Mouse (Mus musculus) erythroblast, adult 5-6 weeks (primary cell): ENCODE measurements around the gene Zfp36. TPM values are rescaled to one million over a fixed set of nuclear protein-coding genes. Genes with fewer than 3 reads are reported as not detected.

Source experiments
- ATAC-seq: replicated peaks from 2 replicates; pipeline ENCODE4 v1.8.0; 2016; ENCODE audit warnings: moderate number of reproducible peaks, mild to moderate bottlenecking, moderate TSS enrichment, inconsistent platforms; ENCODE audit not compliant: poor library complexity, low FRiP score, severe bottlenecking
- total RNA-seq, 2 experiments: library from RNA; stranded (forward) in 1 of 2; stranded (reverse) in 1 of 2; fragments of 150-400 nt in 1 of 2; fragments of 200-764, 138-1000 nt in 1 of 2; gene quantifications; 2 replicates each; pipeline versions ENCODE4 v1.2.3 to v1.2.4; 2015 to 2017; ENCODE audit warnings: low replicate concordance in 2 of 2

The Zfp36 gene
- total RNA-seq, 2 experiments from 2014 or later = 15.1 to 53.2 TPM

DNA sequence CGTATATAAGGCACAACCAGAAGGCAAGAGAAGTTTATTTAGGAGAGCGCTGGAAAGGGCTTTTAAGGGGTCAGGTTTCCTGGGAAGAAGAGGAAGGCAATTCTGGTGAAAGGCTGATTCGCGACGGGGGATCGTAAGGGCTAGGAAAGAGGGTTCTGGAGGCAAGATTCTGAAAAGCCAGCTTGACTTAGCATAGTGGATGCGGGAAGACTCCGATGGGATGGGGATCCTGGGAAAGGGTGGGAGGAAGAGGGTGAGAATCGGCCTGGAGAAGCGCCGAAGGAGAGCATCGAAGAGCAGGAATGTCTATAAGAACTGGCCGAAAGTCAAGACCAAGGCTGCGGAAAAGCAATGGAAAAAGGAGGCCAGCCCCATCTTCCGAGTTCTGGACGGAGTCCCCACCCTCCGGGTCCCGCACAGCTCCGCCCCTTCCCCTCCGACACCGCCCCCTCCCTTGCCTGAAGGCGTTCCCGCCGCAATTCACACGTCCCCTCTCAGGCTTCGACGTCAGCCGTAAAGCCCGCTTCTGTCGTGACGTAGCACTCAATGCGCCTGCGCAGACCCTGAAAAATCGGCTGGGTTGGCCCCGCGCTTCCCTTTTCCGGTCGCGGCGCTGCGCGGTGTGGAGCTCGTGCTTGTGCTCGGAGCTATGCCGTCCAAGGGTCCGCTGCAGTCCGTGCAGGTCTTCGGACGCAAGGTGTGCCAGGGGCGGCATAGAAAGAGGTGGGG, 29.7 kb downstream of the Zfp36 start, which contains the start of gene Rps16:
Rps16 (plus strand) TSS at position 498 of the 729 bp plus-strand sequence.
- ATAC-seq = peak; percentile 97

DNA sequence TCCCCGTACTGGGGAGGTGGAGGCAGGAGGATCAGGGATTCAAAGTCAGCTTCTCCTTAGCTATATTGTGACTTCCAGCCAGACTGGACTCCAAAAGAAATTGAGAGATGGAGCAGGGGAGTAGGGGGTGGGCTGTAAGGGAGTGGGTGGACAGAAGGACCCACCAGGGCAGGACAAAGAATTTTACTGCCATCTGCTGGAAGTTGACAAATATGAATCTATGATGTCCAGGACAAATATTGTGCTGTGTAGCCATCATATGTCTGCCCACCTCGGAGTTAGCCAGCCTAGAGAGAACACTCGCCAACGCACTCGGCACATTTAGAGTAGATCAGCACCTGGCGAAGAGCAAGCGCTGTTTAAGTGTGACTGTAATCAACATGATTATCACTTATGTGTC, 31.5 kb downstream of the Zfp36 start:
- ATAC-seq = no peak

DNA sequence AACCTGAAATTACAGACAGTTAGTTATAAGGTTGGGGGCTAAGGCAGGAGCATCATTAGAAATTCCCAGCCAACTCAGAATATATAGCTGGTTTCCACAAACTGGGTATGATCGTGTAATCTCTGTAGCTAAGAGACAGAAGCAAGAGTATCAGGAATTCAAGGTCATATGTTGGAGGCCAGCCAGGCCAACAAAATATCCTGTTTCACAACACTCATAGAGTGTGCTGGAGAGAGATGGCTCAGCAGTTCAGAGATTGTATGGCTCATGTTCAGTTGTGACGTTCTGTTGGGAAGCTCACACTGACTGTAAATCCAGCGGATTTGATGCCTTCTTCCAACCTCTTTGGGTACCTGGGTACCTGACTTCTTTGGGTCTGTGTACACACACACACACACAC, 32.3 kb downstream of the Zfp36 start:
- ATAC-seq = no peak

DNA sequence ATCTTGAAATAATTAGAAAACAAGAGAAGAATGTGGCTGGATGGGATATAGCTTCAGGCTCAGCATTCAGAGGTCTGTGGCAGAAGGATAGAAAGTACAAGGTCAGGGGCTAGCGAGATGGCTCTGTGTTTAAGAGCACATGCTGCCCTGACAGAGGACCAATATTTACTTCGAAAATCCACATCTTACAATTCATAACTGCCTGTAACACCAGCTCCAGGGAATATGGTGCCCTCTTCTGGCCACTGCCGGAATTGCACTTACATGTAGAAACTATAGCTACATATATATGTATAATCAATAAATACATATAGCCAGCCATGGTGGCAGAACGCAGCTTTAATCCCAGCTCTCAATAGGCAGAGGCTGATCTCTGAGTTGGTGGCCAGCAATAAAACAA, 35.4 kb downstream of the Zfp36 start:
- ATAC-seq = peak; percentile 82

DNA sequence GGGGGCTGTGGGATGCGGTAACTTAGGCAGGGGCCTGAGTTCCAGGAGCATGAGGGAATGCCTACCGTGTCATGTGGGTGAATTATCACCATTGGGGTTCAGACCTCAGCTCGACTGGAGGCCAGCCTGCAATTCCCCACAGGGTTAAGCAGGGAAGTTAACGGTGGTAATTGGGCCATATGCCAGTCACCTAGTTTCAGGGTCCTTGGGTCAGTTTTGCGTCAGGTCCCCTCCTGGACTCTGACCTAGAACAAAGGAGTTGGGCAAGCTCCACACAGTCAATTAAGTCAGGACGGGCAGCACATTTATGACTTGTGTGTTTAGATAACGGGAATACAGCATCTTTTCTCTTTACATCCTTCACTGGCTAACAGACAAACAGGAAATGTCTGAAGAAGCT, 38.7 kb downstream of the Zfp36 start:
- ATAC-seq = no peak

DNA sequence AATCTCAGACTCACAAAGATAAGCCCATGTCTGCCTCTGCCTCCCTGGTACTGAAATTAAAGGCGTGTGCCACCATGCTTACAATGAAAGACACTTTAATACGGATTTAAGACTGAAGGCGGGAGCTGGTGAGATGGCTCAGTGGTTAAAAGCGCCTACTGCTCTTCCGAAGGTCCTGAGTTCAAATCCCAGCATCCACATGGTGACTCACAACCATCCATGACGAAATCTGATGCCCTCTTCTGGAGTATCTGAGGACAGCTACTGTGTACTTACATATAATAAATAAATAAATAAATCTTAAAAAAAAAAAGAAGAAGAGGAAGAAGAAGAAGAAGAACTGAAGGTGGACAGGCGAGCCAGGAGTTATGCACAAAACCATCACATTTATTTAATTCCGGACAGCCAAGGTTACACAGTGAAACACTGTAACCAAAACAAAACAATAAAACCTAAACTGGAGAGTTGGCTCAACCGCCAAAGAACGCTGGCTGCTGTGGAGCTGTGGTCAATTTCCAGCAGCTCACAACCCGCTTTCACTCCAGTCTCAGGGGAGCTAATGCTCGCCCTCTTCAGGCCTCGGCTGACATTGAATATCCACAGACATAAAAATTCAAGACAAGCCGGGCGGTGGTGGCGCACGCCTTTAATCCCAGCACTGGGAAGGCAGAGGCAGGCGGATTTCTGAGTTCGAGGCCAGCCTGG, 40.7 kb downstream of the Zfp36 start:
- ATAC-seq = peak; percentile 42; the same call in 1 of the 2 replicates

DNA sequence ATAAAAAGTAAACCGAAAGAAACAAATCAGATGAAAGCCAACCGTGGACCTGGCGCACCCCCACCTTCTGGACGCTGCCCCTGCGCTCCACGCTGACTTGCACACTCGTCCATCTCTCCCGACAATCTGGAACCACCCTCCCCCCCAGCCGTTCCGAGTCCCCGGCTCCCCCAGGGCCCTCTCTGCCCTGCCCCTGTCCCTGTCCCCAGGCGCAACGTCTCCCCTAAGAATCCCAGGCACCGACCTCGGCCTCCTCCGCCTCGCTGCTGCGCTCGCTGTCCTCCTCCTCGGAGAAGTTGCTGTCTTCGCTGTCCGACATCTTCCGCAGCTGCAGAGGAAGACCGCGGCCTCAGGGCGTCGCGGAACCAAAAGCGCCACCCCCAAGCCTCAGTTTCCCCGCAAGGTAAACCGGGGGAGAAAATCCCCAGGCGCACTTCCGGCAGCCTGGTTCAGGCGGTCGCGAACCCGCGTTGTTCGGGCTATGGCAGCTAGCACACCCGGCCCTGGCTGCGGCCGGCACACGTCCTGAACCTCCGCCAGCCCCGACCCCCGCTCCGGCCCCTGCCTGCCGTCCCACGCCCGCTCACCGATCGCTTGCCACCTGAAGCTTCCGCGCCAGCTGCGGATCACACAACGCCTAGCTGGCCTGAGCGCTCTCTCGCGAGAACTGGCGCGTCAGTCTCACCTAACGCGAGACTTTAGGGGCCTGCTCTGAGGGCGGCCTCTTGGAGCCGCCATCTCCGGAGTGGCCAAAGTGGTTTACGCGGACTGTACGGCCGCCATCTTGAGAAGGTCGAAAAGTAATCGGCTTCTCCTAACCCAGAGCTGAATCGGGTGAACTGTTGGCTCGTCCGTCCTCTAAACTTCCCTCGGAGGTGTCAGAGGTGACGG, 41.7 kb downstream of the Zfp36 start, which contains the start of gene Supt5:
Supt5 (minus strand) TSS at position 639 of the 891 bp plus-strand sequence.
- peak; percentile 99 for ATAC-seq

DNA sequence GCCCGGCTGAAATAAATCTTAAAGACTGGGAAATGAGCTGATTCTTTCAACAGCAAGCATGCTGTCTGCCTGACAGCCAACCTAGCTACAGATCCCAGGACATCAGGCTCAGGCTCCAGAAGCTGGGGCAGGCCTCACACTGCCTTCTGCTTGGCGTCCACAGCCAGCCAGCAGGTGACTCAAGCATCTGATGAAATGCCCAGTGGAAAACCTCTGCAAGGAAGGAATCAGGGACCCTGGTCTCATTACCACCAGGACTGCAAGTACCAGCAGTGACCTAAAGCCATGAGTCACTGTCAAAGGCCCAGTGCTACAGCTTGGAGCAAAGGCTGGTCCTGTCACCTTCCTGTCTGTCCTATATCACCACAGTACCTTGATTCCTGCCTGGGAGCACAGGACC, 44.6 kb downstream of the Zfp36 start:
- no peak for ATAC-seq

DNA sequence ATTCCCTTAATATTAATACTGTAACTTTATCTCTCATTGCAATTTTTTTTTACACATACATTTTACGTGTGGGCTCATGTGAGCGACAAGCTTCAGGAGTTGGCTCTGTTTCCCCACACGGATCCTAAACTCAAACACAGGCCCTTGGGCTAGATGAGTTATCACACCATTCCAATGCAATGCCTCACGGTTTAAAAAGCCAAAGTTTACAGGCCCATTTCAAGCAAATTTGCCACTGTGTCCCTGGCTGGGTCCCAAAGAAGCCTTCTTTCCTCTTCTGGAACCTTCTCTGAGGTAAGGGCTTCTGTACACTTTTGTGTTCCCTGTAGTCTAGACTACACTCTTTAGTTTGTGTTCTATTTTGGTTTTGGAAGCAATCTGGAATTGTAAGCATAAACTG, 45.5 kb downstream of the Zfp36 start:
- no peak for ATAC-seq

DNA sequence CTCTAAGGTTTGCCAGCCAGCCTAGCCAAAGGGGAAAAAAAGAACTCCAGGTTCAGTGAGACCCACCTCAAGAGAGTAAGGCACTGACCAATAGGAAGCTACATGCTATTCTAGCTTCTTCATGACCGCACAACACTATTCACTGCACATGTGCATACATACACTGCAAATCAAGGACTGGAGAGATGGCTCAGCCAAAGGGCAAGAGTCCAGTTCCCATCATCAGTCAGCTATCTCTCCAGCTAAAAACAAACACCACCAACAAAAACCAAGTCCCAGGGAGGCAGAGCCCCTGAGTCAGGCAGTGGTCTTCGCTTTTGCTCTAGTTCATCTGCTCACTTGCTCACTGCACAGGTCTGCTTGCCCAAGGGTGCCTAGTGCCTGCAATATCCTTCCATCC, 51.8 kb downstream of the Zfp36 start:
- no peak for ATAC-seq

Other genes with a start within 250 kb of the Zfp36 start
- 12.5 and 30.1 TPM in 2 replicates for gene Fbl, start 210.5 kb downstream of the Zfp36 start, total RNA-seq (2015; ENCODE audit: low replicate concordance)
- gene Fbl, start 210.5 kb downstream of the Zfp36 start, total RNA-seq (2017; ENCODE audit: low replicate concordance) = 22.2 and 30.7 TPM in 2 replicates
- gene Dyrk1b, start 200.8 kb downstream of the Zfp36 start, total RNA-seq (2015; ENCODE audit: low replicate concordance) = 2.1 and 4.6 TPM in 2 replicates
- 6.4 and 6.6 TPM in 2 replicates for gene Dyrk1b, start 200.8 kb downstream of the Zfp36 start, total RNA-seq (2017; ENCODE audit: low replicate concordance)
- gene Eid2, start 112.4 kb downstream of the Zfp36 start, total RNA-seq (2015; ENCODE audit: low replicate concordance) = not detected in 2 replicates
- 0.34 and 0.42 TPM in 2 replicates for gene Eid2, start 112.4 kb downstream of the Zfp36 start, total RNA-seq (2017; ENCODE audit: low replicate concordance)
- 0.58 TPM in 1 of 2 replicates, not detected in the other for gene Eid2b, start 102.5 kb downstream of the Zfp36 start, total RNA-seq (2015; ENCODE audit: low replicate concordance)
- 1.7 and 3.0 TPM in 2 replicates for gene Eid2b, start 102.5 kb downstream of the Zfp36 start, total RNA-seq (2017; ENCODE audit: low replicate concordance)
- gene Selenov, start 89.1 kb downstream of the Zfp36 start, total RNA-seq (2015; ENCODE audit: low replicate concordance) = not detected in 2 replicates
- not detected in 2 replicates for gene Selenov, start 89.1 kb downstream of the Zfp36 start, total RNA-seq (2017; ENCODE audit: low replicate concordance)
- gene Dll3, start 78.0 kb downstream of the Zfp36 start, total RNA-seq (2015; ENCODE audit: low replicate concordance) = not detected in 2 replicates
- gene Dll3, start 78.0 kb downstream of the Zfp36 start, total RNA-seq (2017; ENCODE audit: low replicate concordance) = not detected in 2 replicates
- gene Timm50, start 68.2 kb downstream of the Zfp36 start, total RNA-seq (2015; ENCODE audit: low replicate concordance) = 6.3 and 13.2 TPM in 2 replicates
- 6.7 and 9.4 TPM in 2 replicates for gene Timm50, start 68.2 kb downstream of the Zfp36 start, total RNA-seq (2017; ENCODE audit: low replicate concordance)
- gene Supt5, start 41.5 kb downstream of the Zfp36 start, total RNA-seq (2015; ENCODE audit: low replicate concordance) = 15.9 and 18.6 TPM in 2 replicates
- gene Supt5, start 41.5 kb downstream of the Zfp36 start, total RNA-seq (2017; ENCODE audit: low replicate concordance) = 21.6 and 24.4 TPM in 2 replicates
- gene Rps16, start 29.6 kb downstream of the Zfp36 start, total RNA-seq (2015; ENCODE audit: low replicate concordance) = 649 and 667 TPM in 2 replicates
- 67.6 and 181 TPM in 2 replicates for gene Rps16, start 29.6 kb downstream of the Zfp36 start, total RNA-seq (2017; ENCODE audit: low replicate concordance)
- gene Plekhg2, start 7.7 kb downstream of the Zfp36 start, total RNA-seq (2015; ENCODE audit: low replicate concordance) = 4.4 and 6.1 TPM in 2 replicates
- 0.98 and 4.1 TPM in 2 replicates for gene Plekhg2, start 7.7 kb downstream of the Zfp36 start, total RNA-seq (2017; ENCODE audit: low replicate concordance)
- 6.3 and 9.0 TPM in 2 replicates for gene Med29, start 12.5 kb upstream of the Zfp36 start, total RNA-seq (2015; ENCODE audit: low replicate concordance)
- gene Med29, start 12.5 kb upstream of the Zfp36 start, total RNA-seq (2017; ENCODE audit: low replicate concordance) = 3.4 TPM in 1 of 2 replicates, not detected in the other
- 26.1 and 32.9 TPM in 2 replicates for gene Paf1, start 12.7 kb upstream of the Zfp36 start, total RNA-seq (2015; ENCODE audit: low replicate concordance)
- 16.7 and 24.7 TPM in 2 replicates for gene Paf1, start 12.7 kb upstream of the Zfp36 start, total RNA-seq (2017; ENCODE audit: low replicate concordance)
- gene Gmfg, start 57.2 kb upstream of the Zfp36 start, total RNA-seq (2015; ENCODE audit: low replicate concordance) = 69.4 and 105 TPM in 2 replicates
- gene Gmfg, start 57.2 kb upstream of the Zfp36 start, total RNA-seq (2017; ENCODE audit: low replicate concordance) = 115 and 118 TPM in 2 replicates
- 6.9 TPM in 1 of 2 replicates, not detected in the other for gene Lrfn1, start 71.7 kb upstream of the Zfp36 start, total RNA-seq (2015; ENCODE audit: low replicate concordance)
- not detected in 2 replicates for gene Lrfn1, start 71.7 kb upstream of the Zfp36 start, total RNA-seq (2017; ENCODE audit: low replicate concordance)
- not detected in 2 replicates for gene Ifnl2, start 130.2 kb upstream of the Zfp36 start, total RNA-seq (2015; ENCODE audit: low replicate concordance)
- gene Ifnl2, start 130.2 kb upstream of the Zfp36 start, total RNA-seq (2017; ENCODE audit: low replicate concordance) = not detected in 2 replicates
- gene Ifnl3, start 142.6 kb upstream of the Zfp36 start, total RNA-seq (2015; ENCODE audit: low replicate concordance) = not detected in 2 replicates
- not detected in 2 replicates for gene Ifnl3, start 142.6 kb upstream of the Zfp36 start, total RNA-seq (2017; ENCODE audit: low replicate concordance)
- not detected in 2 replicates for gene Sycn, start 160.6 kb upstream of the Zfp36 start, total RNA-seq (2015; ENCODE audit: low replicate concordance)
- not detected in 2 replicates for gene Sycn, start 160.6 kb upstream of the Zfp36 start, total RNA-seq (2017; ENCODE audit: low replicate concordance)
- 0.84 TPM in 1 of 2 replicates, not detected in the other for gene Nccrp1, start 167.0 kb upstream of the Zfp36 start, total RNA-seq (2015; ENCODE audit: low replicate concordance)
- gene Nccrp1, start 167.0 kb upstream of the Zfp36 start, total RNA-seq (2017; ENCODE audit: low replicate concordance) = not detected in 2 replicates
- gene Samd4b, start 217.9 kb upstream of the Zfp36 start, total RNA-seq (2015; ENCODE audit: low replicate concordance) = 7.3 and 11.9 TPM in 2 replicates
- gene Samd4b, start 217.9 kb upstream of the Zfp36 start, total RNA-seq (2017; ENCODE audit: low replicate concordance) = 3.1 and 4.8 TPM in 2 replicates
- gene Pak4, start 217.9 kb upstream of the Zfp36 start, total RNA-seq (2015; ENCODE audit: low replicate concordance) = 3.1 and 3.5 TPM in 2 replicates
- 2.0 and 6.4 TPM in 2 replicates for gene Pak4, start 217.9 kb upstream of the Zfp36 start, total RNA-seq (2017; ENCODE audit: low replicate concordance)